Mouse (Mus musculus) embryonic facial prominence, embryonic 14.5 days (tissue): ENCODE measurements at regions not wholly inside any gene's neighbourhood (a gene's known extent, or its start where the extent isn't known, plus 50 kb on each side); places are given as distances from the start of the nearest gene placed in this dataset.
A peak's percentile ranks its signal among the peaks of the same experiment; 100 is the strongest.

ENCODE experiments used
- ATAC-seq: fragments of 200-750 bp; cut with Nextera tagmentation; 2 replicates; pipeline ENCODE4 v1.8.0; 2017; ENCODE audit warnings: low read depth, moderate number of reproducible peaks, moderate TSS enrichment
- DNase-seq: peaks from one replicate; pipeline ENCODE4 v3.0.0-alpha.2; 2015; ENCODE audit warnings: low spot score
- H3K27ac ChIP-seq: fragments of 300-500 bp; sonication (generic); replicated peaks from 2 replicates; pipeline ENCODE4 v1.5.1; 2014; ENCODE audit warnings: low read depth, mild to moderate bottlenecking, low read length, moderate library complexity
- H3K27me3 ChIP-seq: fragments of 300-500 bp; sonication (generic); replicated peaks from 2 replicates; pipeline ENCODE4 v1.6.1; 2014; ENCODE audit warnings: low read length; ENCODE audit not compliant: control insufficient read depth, insufficient read depth
- H3K36me3 ChIP-seq: fragments of 300-500 bp; sonication (generic); 2 replicates; pipeline ENCODE4 v1.6.1; 2014; ENCODE audit warnings: low read length, mixed read lengths; ENCODE audit not compliant: control insufficient read depth, insufficient read depth
- H3K4me1 ChIP-seq: fragments of 300-500 bp; sonication (generic); 2 replicates; pipeline ENCODE4 v1.6.1; 2014; ENCODE audit warnings: antibody characterized with exemption, low read length; ENCODE audit not compliant: control insufficient read depth, insufficient read depth
- H3K4me2 ChIP-seq: fragments of 300-500 bp; sonication (generic); 2 replicates; pipeline ENCODE4 v1.6.1; 2014; ENCODE audit warnings: low read depth, mild to moderate bottlenecking, low read length, moderate library complexity, mixed read lengths
- H3K4me3 ChIP-seq: fragments of 300-500 bp; sonication (generic); 2 replicates; pipeline ENCODE4 v1.5.1; 2014; ENCODE audit warnings: low read depth, mild to moderate bottlenecking, low read length
- H3K9ac ChIP-seq: fragments of 300-500 bp; sonication (generic); 2 replicates; pipeline ENCODE4 v1.6.1; 2014; ENCODE audit warnings: low read depth, mild to moderate bottlenecking, low read length, moderate library complexity, mixed read lengths
- H3K9me3 ChIP-seq: fragments of 300-500 bp; sonication (generic); 2 replicates; pipeline ENCODE4 v1.6.1; 2016; ENCODE audit warnings: low read length; ENCODE audit not compliant: control insufficient read depth
- WGBS: fragments of 180-500 bp; shearing (Covaris S2); extraction: QIAGEN DNeasy Blood & Tissue Kit; methylation state at CpG from one replicate; pipeline ENCODE4 v1.1.7; 2014; 5-methylcytosine and 5-hydroxymethylcytosine counted together

DNA sequence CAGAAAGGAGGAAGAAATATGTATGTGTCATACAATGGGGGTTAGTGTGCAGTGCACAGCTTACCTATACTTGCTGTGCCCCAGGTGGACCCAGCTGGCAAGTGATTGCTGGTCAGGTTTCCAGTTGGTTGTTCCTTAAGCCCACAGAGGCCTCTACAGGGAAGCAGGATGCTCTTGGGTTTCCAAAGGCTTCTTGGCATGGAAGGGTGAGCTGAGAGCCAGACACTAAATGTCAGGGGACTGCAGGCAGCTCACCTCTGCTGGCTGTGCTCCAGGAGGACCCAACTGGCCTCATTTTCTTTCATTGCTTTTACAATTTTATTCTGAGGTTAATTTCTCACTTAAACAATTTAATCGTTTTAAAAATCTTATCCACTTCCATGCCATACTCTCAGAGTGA lies 108.1 kb downstream of the Gm10184 start:
- no peaks in the 10 kb centered on the region for H3K27me3 ChIP-seq
- 75% methylated on average over 1 of the region's 1 CpGs for WGBS

DNA sequence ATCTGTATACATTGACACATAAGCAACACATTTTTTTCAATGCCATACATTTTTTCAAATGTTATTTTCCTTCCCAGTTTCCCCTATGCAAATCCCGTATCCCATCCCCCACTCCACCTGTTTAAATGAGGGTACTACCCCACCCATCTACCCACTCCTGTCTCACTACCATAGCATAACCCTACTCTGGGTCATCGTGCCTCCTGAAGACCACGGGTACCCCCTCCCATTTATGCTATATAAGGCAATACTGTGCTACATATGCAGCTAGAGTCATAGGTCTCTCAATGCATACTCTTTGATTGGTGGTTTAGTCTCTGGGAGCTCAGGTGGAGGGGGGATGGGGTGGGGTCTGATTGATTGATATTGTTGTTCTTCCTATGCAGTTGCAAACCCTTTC lies 132.7 kb downstream of the Gm10184 start:
- WGBS = 78% methylated on average over 3 of the region's 3 CpGs
- ATAC-seq = no peak

More for the DNA sequence above, 108.1 kb downstream of the Gm10184 start:
- ATAC-seq (no peak; the same call in 1 of the 2 replicates), DNase-seq (peak; percentile 4)
- Histone ChIP-seq H3K9me3 (no peaks in the 10 kb centered on the region), H3K4me1 (no peaks in the 10 kb centered on the region), H3K9ac (no peak overlapping the region), H3K36me3 (no peaks in the 10 kb centered on the region), H3K4me2 (no peak overlapping the region), H3K4me3 (no peak overlapping the region), H3K27ac (no peak overlapping the region)

DNA sequence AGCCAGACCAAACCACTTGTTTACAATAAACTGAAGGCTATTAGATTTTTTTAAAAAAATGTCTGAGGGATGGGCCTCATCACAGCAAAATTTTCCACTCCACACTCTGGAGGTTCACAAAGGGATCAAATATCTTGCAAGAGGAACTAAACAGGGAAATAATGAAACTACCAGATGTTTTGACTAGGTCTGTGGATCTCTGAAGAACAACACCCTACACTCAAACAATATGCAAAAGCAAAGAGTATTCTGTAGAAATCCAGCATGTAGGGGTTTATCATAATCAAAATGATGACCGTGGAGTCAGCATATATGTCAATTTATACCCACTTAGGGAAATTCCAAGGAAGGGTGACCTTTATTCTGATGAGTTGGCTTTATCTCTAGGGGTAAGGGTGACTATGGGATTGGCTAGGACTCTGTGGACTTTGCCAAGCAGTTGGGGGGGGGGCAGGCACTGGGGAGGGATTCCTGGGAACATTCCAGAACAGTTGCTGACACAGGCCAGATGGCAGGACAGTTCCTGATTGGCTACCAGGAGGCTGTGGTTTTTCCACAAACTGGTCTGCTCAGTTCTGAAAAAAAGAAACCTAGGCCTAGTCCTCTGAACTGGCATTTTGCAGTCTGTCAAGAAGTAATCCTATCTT lies 143.9 kb downstream of the Gm10184 start:
- H3K36me3 ChIP-seq = no peaks in the 10 kb centered on the region
- no peak overlapping the region for H3K27ac ChIP-seq
- H3K4me1 ChIP-seq = no peaks in the 10 kb centered on the region
- no peak overlapping the region for H3K4me3 ChIP-seq
- H3K9ac ChIP-seq = no peak overlapping the region
- DNase-seq (peak; percentile 51), ATAC-seq (peak; percentile 84)
- H3K4me2 ChIP-seq = no peak overlapping the region
- 0 out of 2 replicates have a peak, but pooled peaks cover 3% of the 10 kb centered on the region for H3K9me3 ChIP-seq
- H3K27me3 ChIP-seq = no peaks in the 10 kb centered on the region
- 75% methylated on average over 1 of the region's 1 CpGs for WGBS

More for the DNA sequence above, 132.7 kb downstream of the Gm10184 start:
- no peaks in the 10 kb centered on the region for H3K27me3 ChIP-seq
- no peak overlapping the region for H3K4me2 ChIP-seq
- no peak overlapping the region for H3K27ac ChIP-seq
- no peaks in the 10 kb centered on the region for H3K9me3 ChIP-seq
- no peak overlapping the region for H3K4me3 ChIP-seq
- DNase-seq = no peak
- no peaks in the 10 kb centered on the region for H3K36me3 ChIP-seq
- H3K9ac ChIP-seq = no peak overlapping the region
- no peaks in the 10 kb centered on the region for H3K4me1 ChIP-seq

DNA sequence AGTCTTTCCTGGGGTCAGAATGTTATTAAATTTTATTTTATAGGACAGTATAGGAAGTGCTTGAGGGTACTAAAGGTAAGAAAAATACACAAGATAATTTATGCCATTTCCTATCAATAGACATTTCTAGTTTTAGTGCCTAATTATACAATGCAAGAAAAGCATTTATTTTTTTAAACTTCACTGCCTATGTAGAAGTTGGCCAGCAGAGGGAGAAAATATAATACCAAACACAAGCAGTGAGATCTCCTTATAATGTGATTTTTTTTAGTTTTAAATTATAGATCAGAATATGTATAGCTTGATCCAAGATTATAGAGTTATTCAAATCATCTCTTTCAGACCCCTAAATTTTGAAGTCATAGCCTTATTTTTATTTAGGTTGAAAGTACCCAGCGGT lies 172.8 kb downstream of the Gm10184 start:
- H3K9me3 ChIP-seq = no peaks in the 10 kb centered on the region
- ATAC-seq (no peak), DNase-seq (no peak)
- no peak overlapping the region for H3K4me2 ChIP-seq
- no peaks in the 10 kb centered on the region for H3K4me1 ChIP-seq
- 90% methylated on average over 1 of the region's 1 CpGs for WGBS
- no peak overlapping the region for H3K27ac ChIP-seq
- no peak overlapping the region for H3K4me3 ChIP-seq
- no peaks in the 10 kb centered on the region for H3K36me3 ChIP-seq
- no peaks in the 10 kb centered on the region for H3K27me3 ChIP-seq
- H3K9ac ChIP-seq = no peak overlapping the region

DNA sequence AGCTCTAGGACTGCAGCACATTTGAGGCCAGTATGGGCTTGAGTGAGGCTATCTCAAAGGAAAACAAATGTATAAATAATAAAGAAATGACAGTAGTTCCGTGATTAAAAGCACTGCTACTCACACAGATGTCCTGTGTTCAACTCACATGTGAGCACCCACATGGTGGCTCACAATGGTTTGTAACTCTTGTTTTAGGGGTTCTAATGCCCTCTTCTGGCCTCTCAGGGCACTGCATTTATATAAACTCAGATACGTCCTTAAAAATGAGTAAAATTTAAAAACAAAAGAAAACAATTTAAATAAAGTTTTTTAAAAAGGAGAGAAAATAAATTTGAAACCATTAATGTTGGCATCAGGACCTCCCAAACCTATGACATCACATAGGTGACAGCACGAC lies 184.7 kb downstream of the Gm10184 start:
- 64% methylated on average over 3 of the region's 3 CpGs for WGBS
- Histone ChIP-seq H3K4me3 (no peak overlapping the region), H3K27ac (no peak overlapping the region), H3K27me3 (no peaks in the 10 kb centered on the region), H3K9ac (no peak overlapping the region), H3K9me3 (no peaks in the 10 kb centered on the region), H3K36me3 (no peaks in the 10 kb centered on the region), H3K4me1 (no peaks in the 10 kb centered on the region), H3K4me2 (no peak overlapping the region)
- no peak for DNase-seq
- ATAC-seq = no peak

DNA sequence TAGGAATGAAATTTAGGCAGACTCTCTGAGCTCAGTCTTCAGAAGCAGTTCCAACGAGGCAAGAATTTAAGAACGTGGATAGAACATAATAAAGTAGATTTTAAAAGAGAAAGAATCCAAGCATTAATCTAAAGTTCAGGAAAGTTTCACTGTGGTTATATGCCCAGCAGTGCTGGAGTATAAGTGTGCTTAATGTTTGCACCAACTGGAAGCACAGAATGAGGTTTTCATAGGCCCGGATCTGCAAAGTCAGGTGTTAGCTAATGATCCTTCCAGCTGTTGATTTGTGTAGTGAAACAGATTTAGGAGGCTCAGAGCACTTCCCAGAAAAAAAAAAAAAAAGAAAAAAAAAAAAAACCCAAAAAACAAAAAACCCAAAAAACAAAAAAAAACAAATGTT lies 228.5 kb downstream of the Gm10184 start:
- Histone ChIP-seq H3K4me1 (no peaks in the 10 kb centered on the region), H3K27me3 (no peaks in the 10 kb centered on the region), H3K9me3 (no peaks in the 10 kb centered on the region), H3K4me2 (no peak overlapping the region), H3K4me3 (no peak overlapping the region), H3K36me3 (no peaks in the 10 kb centered on the region), H3K9ac (no peak overlapping the region), H3K27ac (no peak overlapping the region)
- peak; percentile 2 for DNase-seq
- WGBS = 78% methylated on average over 3 of the region's 3 CpGs
- ATAC-seq = no peak

DNA sequence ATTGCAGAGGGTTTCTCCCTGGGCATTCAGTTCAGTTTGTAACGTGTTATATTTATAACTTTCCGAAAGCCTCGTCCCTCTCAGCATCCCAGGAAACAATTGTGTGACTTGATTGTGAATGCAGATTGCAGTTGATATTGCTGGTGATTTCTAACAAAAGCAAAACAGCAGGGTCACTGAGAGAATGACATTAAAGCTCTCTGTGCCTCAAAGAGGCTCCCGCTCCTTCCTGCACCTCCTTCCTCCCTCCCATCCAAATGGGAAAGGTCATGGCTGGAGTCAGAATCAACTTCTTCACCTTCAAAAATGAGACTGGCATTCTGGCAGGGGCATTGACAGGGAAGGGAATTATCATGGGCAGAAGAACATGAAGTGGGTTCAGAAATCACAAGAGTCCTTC lies 251.9 kb downstream of the Gm10184 start:
- H3K36me3 ChIP-seq = no peaks in the 10 kb centered on the region
- no peaks in the 10 kb centered on the region for H3K4me1 ChIP-seq
- H3K27me3 ChIP-seq = no peaks in the 10 kb centered on the region
- no peaks in the 10 kb centered on the region for H3K9me3 ChIP-seq
- no peak overlapping the region for H3K4me2 ChIP-seq
- no peak overlapping the region for H3K9ac ChIP-seq
- WGBS = 77% methylated on average over 4 of the region's 4 CpGs
- H3K4me3 ChIP-seq = no peak overlapping the region
- ATAC-seq (no peak), DNase-seq (no peak)
- no peak overlapping the region for H3K27ac ChIP-seq

DNA sequence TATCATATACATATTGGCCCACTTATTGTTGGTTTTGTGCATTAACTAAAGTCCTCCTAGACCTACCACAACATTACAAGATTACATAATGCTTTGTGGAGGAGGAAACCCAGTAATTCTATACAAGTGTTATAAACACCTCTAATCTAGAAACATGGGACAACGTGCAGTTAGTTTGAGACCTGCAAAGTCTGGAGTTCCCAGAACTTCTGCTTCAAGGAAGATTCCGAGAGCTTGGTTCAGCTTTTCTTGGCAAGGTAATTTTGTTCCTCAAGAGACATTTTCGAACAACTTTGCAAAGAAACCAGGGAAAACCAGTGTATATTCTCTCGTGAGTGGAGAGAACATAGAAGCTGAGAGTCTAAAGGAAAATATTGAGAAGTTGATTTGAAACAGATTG lies 254.0 kb downstream of the Gm10184 start:
- DNase-seq (no peak), ATAC-seq (no peak)
- Histone ChIP-seq H3K9ac (no peak overlapping the region), H3K4me3 (no peak overlapping the region), H3K4me2 (no peak overlapping the region), H3K4me1 (no peaks in the 10 kb centered on the region), H3K27ac (no peak overlapping the region), H3K27me3 (no peaks in the 10 kb centered on the region), H3K36me3 (no peaks in the 10 kb centered on the region), H3K9me3 (no peaks in the 10 kb centered on the region)
- WGBS = 70% methylated on average over 4 of the region's 4 CpGs

DNA sequence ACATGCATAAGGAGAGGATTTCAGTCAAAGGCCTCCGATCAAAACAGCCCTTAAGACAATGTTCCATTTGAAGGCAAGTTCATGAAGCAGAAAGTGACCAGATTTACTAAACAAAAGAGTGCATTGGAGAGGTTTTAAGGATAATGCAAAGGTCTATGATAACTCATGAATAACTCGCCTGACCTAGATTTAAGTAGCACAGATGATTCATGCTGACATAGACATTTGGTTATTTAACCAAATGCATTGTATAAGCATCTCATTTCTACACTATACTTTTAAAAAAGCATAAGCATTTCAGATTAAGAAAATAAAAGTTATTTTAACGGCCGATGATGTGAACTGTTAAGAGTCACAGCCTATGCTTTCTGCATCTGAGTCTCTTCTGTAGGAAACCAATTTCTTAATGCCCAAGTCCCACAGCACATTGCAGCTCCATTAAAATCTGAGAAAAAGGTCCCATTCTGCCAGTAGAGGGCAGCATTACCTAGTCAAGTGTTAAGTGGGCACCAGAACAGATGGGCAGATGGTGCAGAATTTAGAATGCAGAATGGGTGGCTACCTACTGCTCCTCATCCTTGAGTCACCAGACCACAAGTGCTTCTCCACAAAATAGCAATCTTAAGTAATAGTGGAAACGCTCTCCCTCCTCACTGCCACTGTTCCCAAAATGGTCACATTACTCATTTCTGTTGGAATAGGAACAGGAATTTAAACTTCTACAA lies 256.0 kb downstream of the Gm10184 start:
- ATAC-seq = peak; percentile 74; the same call in 1 of the 2 replicates
- Histone ChIP-seq H3K4me2 (no peak overlapping the region), H3K9me3 (no peaks in the 10 kb centered on the region), H3K9ac (no peak overlapping the region), H3K27ac (no peak overlapping the region), H3K36me3 (no peaks in the 10 kb centered on the region), H3K4me3 (no peak overlapping the region), H3K4me1 (no peaks in the 10 kb centered on the region), H3K27me3 (no peaks in the 10 kb centered on the region)
- peak; percentile 63 for DNase-seq
- 67% methylated on average over 5 of the region's 5 CpGs for WGBS
